Mouse (Mus musculus) heart, adult 11 months (tissue): ENCODE data around the gene Phactr4.

Experiments used
- DNase-seq: peaks from one replicate; pipeline ENCODE4 v3.0.0; 2022

Phactr4 gene

DNA sequence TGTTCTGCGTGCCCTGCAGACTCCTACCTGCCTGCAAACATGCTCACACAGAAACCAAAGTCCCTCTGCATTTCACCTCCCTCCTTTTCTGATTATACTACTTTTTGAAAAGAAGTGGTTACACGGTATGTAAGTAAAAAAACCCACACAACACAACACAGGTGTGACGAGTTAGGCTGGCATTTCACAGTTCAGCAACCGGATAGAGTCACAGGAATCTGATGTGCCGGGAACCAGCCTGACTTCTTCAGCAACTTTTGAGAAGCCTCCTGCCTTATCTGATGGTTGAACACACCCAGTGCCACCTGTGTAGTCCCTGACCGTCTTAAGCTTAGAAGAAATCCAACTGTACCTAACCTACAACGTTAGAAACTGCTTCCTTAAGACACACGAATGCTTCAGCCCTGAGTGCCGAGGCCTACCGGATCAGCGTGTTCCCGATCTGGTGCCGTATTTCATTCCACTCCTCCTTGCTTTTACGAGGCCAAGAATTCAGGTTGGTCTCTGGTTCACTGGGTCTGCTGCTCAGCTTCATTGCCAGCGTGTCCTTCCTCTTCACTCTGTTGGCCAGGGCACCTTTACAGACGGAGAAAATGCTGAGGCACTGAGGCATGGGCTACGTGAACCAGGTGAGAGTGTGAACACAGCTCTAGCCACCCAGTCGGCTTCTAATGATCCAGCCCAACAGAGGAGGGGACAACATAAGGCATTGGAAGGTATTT, 54.6 kb downstream of the Phactr4 start:
- DNase-seq = peak; percentile 87

DNA sequence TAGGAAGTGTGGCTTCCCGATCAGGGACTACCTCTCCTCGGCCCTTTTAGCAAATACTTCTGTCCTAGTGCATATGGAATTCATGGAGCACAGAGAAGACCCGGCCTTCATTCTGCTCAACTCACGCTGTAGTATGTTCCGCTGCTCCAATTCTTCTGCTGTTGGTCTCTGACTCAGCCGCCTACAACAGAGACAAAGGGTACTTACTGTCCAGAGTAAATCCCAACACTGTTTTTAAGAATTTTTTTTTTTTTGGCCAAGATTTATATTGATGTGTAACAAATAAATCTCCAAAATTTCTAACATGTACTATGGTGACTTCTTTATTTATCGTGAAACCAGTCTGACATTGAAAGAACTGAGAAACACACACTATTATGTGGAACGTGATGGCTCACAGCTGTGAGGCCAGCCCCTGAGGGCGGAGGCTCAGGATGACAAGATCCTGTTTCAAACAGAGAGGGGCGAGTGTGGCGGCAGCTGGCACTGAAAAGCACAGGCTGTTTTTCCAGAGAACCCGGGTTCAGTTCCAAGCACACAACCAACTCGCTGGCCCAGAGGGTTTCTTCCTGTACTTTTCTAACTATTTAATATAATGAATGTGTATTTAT, 56.7 kb downstream of the Phactr4 start:
- peak; percentile 84 for DNase-seq

DNA sequence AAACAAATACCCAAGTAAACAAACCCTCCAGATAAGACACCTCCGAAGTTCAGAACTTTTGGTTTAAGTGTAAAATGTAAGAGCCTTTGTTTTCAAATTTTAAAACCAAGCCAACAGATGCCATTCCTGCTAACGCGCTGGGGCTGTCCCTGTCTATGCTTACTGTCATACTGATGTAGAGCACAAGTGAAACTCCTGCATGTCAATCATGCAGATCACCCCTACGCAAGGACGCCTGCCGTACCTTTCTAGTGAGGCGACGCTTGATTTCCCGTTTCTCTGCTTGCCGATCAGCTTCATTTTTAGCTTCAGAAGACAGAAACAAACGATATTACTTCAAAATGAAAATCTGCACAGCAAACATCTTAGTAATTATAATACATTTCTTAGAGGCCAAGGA, 58.8 kb downstream of the Phactr4 start:
- peak; percentile 65 for DNase-seq

DNA sequence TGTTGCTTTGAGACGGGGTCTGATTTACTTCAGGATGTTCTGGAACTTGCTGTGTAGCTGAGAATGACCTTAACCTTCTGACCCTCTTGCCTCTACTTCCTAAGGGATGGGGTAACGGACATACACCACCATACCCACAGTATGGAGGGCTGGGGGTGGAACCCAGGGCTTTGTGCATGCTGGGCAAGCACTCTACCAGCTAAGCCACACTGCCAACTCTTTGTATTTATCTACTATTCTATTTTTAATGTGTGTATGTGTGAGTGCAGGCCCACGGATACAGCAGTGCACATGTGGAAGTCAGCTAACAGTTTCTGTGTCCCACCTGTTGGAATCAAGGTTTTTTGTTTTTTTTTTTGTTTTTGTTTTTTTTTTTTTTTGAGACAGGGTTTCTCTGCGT, 62.8 kb downstream of the Phactr4 start:
- no peak for DNase-seq

DNA sequence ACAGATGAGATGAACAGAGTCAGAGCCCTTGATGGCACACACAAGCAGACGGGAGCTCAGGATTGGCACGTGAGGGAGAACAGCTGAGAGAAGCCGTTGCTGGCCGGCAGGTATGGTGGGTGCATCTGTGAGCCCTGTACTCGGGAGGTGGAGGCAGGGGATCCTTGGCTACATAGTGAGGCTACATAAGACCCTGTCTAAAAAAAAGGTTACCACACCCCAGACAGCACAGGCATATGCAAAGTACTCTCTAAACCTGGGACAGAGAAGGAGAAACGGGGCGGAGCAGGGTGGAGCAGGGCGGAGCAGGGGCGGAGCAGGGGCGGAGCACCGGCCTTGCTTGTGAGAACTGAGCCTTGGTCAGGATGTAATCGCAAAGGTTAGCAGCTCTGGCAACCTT, 66.1 kb downstream of the Phactr4 start:
- peak; percentile 92 for DNase-seq

DNA sequence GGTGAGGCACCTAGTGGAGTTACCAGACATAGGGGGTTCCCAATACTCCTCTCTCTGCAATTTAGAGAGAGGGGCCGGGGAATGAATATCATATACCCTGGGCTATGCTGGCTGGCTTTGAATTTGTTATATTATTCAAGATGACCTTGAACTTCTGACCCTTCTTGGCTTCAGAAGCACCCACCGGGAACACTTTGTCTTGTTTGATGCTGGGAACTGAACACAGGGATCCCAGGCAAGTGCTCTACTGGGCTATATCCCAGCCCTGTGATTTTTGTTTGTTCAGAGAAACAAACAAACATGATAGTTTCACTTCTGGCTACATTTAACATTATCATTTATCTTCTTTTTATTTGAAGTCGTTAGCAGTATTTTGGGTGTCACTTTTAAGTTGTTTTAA, 66.9 kb downstream of the Phactr4 start:
- DNase-seq = no peak

DNA sequence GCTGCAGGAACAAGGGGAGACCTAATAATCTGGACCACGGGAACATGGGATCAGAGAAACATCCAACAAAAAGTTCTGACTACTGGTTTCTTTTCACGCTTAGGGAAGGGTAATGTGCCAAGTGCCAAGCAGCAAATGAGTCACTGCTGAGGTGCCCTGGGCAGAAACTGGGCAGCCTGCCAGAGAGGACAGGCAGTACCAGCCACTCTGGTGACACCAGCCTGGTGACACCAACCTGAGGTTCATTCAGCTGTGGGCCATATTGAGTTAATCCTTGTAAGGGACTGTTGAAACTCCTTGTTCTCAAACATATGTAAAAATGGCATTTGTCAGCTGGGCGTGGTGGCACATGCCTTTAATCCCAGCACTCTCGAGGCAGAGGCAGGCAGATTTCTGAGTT, 67.7 kb downstream of the Phactr4 start:
- no peak for DNase-seq

DNA sequence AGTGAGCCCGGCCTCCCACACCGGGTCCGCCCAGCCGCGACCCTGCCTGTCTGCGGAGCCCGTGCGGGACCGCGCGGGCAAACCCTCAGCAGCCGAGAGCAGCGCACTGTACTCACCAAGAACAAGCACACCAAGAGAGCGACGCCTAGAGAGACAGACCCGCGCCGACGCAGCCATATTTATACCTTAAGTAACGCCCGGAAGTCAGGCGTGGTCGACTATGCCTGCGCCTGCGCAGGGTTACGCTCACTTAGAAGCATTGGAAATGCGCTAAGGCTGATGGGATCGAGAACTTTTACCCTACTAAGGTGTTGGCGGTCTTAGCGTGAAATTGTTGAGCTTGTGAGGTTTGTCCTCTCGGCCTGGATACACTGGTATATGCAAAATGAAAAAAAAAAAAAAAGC, 68.8 kb downstream of the Phactr4 start, which contains the start of gene Rcc1:
TSS of gene Rcc1 (minus strand) at position 125 of the 405 bp plus-strand sequence.
- peak; percentile 99 for DNase-seq

DNA sequence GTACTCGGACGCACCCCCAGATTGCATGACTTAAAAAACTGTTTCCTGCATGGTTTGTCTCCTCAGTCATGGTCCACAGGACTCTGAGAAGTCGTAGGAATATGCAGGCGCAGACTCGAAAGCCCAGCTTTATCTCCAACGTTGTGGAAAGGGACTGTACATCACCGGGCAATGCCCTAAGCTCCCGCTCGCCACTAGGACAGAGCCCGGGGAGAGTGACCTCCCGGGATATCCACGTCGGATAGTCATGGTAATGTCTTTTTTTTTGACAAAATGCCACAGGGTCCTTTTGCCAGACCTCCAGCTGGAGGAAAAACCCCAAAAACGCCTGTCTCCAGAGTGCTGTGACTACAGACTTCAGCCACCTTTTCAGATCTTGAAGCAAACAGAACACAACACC, 69.5 kb downstream of the Phactr4 start:
- peak; percentile 93 for DNase-seq

DNA sequence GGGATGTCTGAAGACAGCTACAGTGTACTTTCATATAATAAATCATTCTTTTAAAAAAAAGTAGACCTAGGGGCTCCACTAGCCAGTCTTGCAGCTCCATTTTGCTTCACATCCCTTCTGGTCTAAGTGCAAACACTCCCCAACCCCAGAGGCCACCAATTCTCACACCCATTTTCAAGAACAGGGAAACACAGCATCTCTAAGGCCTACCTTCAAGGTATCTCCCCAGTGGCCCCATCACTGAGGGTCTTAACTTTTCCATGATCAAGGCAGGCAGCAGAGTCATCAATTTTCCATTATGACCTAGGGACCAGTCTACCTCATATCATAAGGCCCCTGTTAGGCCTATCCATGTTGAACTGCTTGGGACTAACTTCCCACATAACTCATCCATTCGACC, 70.9 kb downstream of the Phactr4 start:
- DNase-seq = no peak

DNA sequence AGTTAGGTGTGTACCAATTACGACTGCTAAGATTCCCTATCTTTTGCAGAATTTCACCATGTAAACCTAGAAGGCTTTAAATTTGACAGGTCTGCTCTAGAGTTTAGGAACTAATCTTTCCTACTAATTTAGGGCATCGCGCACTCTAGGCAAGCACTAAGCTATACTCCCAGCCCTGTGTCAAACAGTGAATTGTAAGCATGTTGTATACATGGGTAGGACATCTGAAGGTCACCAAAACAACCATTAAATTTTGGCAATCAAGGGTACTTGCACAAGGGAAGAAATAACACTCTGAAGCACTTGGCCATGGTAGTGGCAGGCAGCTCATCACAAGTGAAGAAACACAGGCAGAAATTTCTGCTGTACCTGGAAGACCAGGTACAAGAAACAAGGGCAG, 71.4 kb downstream of the Phactr4 start:
- no peak for DNase-seq

DNA sequence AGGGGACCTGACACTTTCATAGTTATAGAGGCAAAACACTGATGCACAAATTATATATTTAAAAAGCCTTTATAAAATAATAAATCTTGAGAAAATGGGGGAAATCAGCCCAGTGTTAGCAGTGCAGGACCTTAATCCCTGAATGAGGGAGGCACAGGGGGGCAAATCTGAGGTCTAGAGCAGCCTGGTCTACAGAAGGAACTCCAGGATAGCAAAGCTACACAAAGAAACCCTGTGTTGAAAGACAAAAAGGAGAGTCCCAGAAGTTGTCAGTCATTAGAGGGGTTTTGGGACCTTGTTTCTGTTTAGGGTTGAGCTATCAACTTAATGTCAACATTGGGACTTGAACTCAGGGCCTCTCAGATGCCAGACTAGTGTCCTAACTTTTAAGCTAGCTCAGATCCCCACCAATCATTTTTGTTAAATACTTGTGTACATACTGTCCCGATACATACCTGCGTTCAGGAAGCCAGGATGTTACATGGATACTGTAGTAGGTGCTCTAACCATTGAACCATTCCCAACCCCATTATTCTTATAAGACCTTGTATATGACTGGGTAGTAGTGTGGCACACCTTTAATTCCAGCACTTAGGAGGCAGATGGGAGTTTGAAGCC, 72.1 kb downstream of the Phactr4 start:
- DNase-seq = no peak

DNA sequence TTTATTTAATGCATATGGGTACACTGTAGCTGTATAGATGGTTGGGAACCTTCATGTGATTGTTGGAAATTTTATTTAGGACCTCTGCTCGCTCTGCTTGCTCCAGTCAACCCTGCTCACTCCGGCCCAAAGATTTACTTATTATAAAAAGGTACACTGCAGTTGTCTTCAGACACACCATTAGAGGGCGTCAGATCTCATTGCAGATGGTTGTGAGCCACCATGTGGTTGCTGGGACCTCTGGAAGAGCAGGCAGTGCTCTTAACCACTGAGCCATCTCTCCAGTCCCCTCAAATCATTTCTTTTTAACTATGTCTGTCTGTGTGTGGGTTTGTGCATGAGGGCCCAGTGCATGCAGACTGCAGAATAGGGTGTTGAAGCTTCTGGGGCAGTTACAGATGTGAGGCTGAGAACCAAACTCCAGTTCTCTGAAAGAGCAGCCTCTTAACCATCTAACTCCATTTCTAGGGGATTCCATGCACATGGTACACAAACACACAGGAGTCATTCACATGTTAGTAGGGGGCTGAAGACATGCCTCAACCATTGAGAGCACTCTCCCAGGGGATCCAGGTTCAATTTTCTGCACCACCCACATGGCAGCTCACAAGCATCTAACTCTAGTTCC, 72.7 kb downstream of the Phactr4 start:
- no peak for DNase-seq

DNA sequence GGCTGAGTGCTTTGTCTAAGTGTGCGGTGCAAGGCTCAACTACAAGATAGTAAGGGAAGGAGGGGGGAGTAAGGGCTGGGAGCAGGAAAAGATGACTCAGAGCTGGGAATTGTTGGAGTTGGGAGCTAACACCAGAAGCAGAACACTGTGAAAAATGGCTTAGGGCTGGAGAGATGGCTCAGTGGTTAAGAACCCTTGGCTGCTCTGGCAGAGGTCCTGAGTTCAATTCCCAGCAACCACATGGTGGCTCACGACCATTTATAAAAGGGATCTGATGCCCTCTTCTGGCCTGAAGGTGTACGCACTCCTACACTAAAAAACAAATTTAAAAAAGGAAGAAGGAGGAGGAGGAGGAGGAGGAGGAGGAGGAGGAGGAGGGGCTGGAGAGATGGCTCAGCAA, 75.6 kb downstream of the Phactr4 start:
- DNase-seq = no peak

DNA sequence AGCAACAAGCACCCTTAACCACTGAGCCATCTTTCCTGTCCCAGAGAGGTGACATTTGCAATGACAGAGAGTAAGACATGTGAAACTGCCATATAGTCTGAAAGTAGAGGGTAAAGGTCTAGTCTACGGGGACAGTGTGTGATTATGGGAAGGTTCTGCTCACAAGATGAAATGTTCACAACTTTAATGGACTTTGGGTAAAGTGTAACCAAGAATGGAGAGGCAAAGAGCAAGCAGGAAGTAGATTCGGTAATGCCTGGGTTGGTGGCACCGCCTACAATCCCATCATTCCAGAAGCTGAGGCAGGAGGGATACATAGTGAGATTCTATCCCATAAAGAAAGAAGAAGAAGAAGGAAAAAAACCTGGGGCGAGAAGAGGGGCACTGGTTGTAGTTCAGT, 76.0 kb downstream of the Phactr4 start:
- no peak for DNase-seq

DNA sequence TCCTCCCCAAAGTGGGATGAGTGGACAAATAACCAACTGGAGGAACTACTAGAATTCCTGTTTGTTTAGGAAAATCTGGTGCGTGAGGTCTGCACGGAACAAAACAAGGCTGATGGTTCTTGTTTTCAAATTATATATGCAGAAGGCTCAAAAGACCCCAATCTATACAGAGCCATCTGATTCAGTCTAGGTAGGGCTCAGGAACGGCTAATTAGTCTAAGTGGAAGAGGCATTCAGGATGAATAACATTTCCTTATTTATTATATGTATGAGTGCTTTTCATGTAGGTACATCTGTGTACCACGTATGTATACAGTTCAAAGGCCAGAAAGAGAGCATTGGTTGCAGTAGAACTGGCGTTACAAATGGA, 76.5 kb downstream of the Phactr4 start:
- DNase-seq = no peak

DNA sequence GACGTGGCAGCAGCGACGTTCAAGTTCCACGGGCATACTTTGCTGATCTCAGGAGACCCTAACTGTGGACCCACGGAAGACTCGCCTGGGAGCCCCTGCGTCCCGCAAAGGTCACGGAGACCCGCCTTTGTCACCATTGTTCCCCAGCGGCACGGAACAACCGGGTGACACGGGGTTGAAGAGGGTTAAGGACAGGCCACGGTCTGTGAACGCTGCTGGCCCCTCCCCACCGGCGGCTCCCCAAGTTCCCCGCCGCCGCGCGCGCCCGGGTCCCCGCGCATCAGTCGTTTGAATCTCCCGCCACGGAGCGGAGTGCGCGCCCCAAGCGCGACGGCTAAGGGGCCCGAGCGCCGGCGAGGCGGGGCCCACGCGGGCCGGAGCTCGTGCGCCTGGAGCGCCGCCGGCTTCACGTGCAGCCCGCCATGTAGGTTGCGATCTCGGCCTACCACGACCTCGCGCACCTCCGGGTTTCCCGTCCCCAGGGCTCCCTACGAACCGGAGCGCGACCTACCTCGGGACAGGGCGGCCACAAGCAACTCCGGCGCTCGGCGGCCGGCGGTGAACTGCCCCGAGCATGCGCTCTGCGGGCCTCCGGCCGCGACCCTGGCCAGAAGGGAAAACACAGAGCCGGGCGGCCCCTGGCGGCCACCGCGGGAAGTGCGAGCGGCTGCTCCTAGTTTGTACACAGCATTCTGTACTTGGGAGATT, 77.0 kb downstream of the Phactr4 start:
- peak; percentile 99 for DNase-seq

DNA sequence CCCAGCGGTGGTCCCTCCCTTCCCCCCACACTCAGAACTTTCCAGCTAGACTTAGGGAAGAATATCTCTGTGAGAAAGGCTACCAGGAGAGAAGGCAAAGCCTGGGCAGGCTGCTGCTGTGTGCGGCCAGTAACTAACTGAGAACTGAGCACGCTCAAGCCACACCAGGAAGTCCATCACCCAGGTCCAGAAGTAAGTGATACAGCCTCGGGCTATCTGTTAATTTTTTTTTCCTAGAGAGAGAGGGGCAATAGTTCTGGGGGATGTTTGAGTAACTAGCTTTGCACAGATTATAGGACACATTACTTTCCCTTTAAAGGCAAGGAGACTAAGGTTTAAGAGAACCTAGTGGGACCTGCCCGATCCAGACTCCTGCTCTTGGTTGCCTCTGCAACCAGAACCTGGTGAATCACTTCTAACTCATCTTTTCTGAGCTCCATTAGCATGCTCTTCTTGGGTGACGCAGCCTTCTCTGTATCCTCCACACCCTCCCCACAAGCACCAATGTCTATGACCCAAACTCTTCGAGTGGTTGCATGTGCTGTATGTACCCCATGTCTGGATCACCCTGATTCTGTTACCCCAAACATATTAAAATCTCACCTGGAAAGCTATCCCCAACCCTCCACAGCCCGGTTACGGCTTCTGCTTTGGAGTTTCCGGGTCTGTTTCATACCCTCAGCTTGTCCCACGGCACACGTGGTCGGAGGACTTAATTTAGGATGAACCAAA, 77.7 kb downstream of the Phactr4 start:
- DNase-seq = no peak

DNA sequence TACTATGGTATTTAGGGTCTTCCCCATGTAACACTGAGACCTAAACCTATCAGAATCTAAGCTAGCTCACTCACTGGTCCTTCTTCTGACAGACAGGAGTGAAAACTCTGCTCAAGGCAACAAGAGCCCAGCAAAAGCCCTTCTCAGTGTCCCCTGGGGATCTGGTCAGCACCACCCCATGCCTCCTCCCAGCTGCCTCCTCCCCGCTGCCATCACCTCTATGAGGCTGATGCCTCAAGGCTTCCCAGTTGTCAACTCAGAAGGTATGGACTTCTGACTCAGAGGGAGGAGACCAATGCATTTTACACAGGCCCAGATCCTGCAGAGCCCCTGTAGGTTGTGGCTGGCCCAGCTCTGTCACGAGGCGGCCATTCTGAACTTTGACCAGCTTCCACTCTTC, 80.8 kb downstream of the Phactr4 start:
- DNase-seq = no peak

DNA sequence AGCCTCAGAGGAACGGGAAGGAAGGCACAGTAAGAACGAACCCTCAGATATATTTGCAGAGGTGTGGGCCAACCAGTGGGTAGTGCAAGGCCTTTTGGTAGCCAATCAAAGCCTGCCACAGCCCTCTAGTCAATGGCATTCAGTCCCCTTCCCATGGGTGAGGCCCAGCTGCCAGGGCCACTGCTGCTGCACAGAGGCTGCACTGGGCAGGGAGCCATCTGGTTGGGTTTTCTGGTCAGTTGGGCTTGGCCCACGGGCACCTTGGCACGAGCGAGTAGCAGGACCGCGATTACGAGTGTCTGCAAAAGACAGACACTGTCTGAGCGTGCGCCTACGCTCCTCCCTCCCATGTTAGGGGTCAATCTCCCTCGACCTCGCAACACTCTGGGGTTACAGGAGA, 83.3 kb downstream of the Phactr4 start:
- DNase-seq = peak; percentile 97

DNA sequence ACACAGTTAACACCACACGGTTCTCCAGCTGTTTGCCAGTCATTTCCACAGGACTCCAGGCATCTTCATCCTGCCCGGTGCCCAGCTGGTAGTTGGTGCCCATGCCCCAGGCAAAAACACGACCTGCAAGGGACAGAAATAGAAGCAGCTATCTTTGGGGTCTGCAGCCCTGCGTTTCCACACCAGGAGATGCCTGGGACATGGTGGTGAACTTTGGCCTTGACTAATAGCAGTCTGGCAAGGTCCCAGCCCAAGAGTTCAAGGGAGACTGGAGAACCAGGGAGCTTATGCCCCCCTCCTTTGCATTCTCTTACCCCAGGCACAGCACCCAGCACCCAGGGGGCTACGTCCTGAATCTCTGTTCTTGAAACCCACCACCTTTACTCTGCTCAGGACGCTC, 89.4 kb downstream of the Phactr4 start:
- peak; percentile 81 for DNase-seq

DNA sequence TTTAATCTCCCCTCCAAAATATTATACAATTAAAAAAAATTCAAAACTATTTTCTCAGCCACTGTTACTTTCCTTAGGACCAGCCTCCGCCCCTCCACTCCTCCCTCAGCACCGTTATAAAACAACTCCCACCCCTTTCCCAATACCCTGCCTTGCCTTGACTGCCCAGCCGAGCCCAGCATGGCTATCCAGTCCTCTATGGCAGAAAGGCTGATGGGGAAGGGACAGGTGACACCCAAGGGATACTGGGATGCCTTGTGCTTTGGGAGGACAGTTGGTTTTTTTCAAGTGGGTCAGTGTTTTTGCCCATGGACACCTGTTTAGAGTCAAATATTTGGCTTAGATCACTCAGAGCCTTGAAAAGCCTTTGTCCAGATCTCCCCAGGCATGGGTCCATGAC, 90.3 kb downstream of the Phactr4 start:
- peak; percentile 78 for DNase-seq
